ENCODE assay signal across 18 mouse cellular contexts in the genomic region with DNA sequence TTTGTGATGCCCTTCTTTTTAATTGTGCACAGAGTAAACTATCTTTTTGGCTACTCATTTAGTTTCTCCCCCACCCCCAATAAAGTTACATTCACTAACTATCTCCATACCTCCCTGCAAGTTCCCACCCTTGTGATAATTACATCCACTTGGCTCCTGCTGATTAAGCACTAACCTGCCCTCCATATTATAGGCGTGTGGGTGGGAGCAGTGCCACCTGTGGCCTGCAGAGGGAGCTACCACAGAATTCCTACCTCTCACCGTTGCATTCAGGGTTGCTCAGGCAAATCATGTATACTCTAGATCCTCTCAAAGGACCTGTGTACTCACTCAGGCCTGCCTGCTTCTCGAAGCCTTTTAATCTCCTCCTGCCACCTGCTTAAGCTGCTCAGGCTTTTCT. TPM values are rescaled to one million over a fixed set of nuclear protein-coding genes. Genes with fewer than 3 reads are reported as not detected.
A peak's percentile ranks its signal among the peaks of the same experiment; 100 is the strongest.
DNase-seq lines count a peak whose midpoint lies in the region; ATAC-seq and TF ChIP-seq lines count a peak whose summit lies in the region.
"Had no signal": no experiment of that assay in that cellular context is flagged by ENCODE, and none has a peak within 500 bp of the region (broad histone marks: within the 10 kb centered on the region; RNA-seq: fewer than 3 reads in every experiment).

No protein-coding gene starts in this region.

- 82% methylated on average over 3 of the region's 3 CpGs for WGBS in kidney, embryonic 16.5 days
- WGBS in stomach, postnatal 0 days: 76% methylated on average over 3 of the region's 3 CpGs

- H3K4me2 ChIP-seq in kidney, embryonic 16.5 days (replicated peaks; ENCODE audit: low read depth, low read length): no peak overlapping the region
- no peak overlapping the region for H3K4me2 ChIP-seq in stomach, postnatal 0 days (replicated peaks; ENCODE audit: low read depth)
- H3K4me2 ChIP-seq: forebrain, embryonic 15.5 days; heart, embryonic 13.5 days; hindbrain, embryonic 13.5 days; liver, embryonic 13.5 days had no signal

- H3K9me3 ChIP-seq in kidney, embryonic 16.5 days (ENCODE audit: low read length): 0 out of 2 replicates have a peak, but pooled peaks cover 6% of the 10 kb centered on the region
- no peaks in the 10 kb centered on the region for H3K9me3 ChIP-seq in stomach, postnatal 0 days (ENCODE audit: control insufficient read depth, low read length)
- H3K9me3 ChIP-seq: forebrain, embryonic 15.5 days; hindbrain, embryonic 13.5 days; liver, embryonic 13.5 days had no signal

- peak; percentile 43 for TF ChIP-seq CTCF in stomach, postnatal 0 days (IDR thresholded peaks at IDR 0.05; ENCODE audit: low read depth)
- TF ChIP-seq CTCF in gastrocnemius, adult 2 months (IDR thresholded peaks at IDR 0.05): no peak

- no peaks in the 10 kb centered on the region for H3K36me3 ChIP-seq in kidney, embryonic 16.5 days (ENCODE audit: insufficient read depth, low read length)
- H3K36me3 ChIP-seq in stomach, postnatal 0 days (ENCODE audit: control insufficient read depth, insufficient read depth, low read length): no peaks in the 10 kb centered on the region
- H3K36me3 ChIP-seq: forebrain, embryonic 15.5 days; heart, embryonic 13.5 days; hindbrain, embryonic 13.5 days; liver, embryonic 13.5 days had no signal

- TF ChIP-seq EP300 in stomach, postnatal 0 days (optimal IDR thresholded peaks at IDR 0.05): no peak

- H3K9ac ChIP-seq in kidney, embryonic 16.5 days (replicated peaks; ENCODE audit: low read length): no peak overlapping the region
- H3K9ac ChIP-seq in stomach, postnatal 0 days (ENCODE audit: low read length): no peak overlapping the region
- H3K9ac ChIP-seq: forebrain, embryonic 15.5 days; heart, embryonic 13.5 days; hindbrain, embryonic 13.5 days; liver, embryonic 13.5 days had no signal

- intact Hi-C loops in gastrocnemius, adult 2 months (cut with DNase I): no loop called here

- DNase-seq in kidney, postnatal 4 days: peak; percentile 13 to 27
- DNase-seq in thymus, postnatal 4 days: peak; percentile 26
- DNase-seq in thymus, postnatal 0 days (ENCODE audit: low spot score): no peak
- DNase-seq in c-Kit-positive CD71-positive TER-119-positive erythroid progenitor cells, embryonic 14.5 days (ENCODE audit: low spot score): peak; percentile 19
- DNase-seq in stomach, postnatal 0 days (ENCODE audit: low spot score): no peak
- DNase-seq in cerebellum, adult 11 months: no peak
- no peak for DNase-seq in gastrocnemius, adult 2 months
- DNase-seq: adrenal gland, adult 8-10 months; cerebellum, postnatal 25 days; gastrocnemius, postnatal 10 days; kidney, adult 18-20 months; liver, embryonic 13.5 days; thymus, adult 18-20 months had no signal

- no peak overlapping the region for H3K27ac ChIP-seq in kidney, embryonic 16.5 days (ENCODE audit: low read length)
- no peak overlapping the region for H3K27ac ChIP-seq in stomach, postnatal 0 days (replicated peaks)
- no peak overlapping the region for H3K27ac ChIP-seq in gastrocnemius, adult 2 months
- H3K27ac ChIP-seq: forebrain, embryonic 15.5 days; heart, embryonic 13.5 days; hindbrain, embryonic 13.5 days; liver, embryonic 13.5 days; macrophage had no signal

- ATAC-seq in kidney, embryonic 16.5 days (ENCODE audit: low FRiP score, low TSS enrichment): no peak
- no peak for ATAC-seq in stomach, postnatal 0 days (ENCODE audit: low FRiP score, low TSS enrichment)
- ATAC-seq: forebrain, embryonic 15.5 days had no signal

- H3K4me3 ChIP-seq in kidney, embryonic 16.5 days (ENCODE audit: low read length): no peak overlapping the region
- no peak overlapping the region for H3K4me3 ChIP-seq in stomach, postnatal 0 days (ENCODE audit: low read depth, low read length)
- H3K4me3 ChIP-seq in gastrocnemius, adult 2 months: no peak overlapping the region
- H3K4me3 ChIP-seq: forebrain, embryonic 15.5 days; heart, embryonic 13.5 days; hindbrain, embryonic 13.5 days; liver, embryonic 13.5 days had no signal

- H3K4me1 ChIP-seq in kidney, embryonic 16.5 days (ENCODE audit: insufficient read depth, low read length): no peaks in the 10 kb centered on the region
- no peaks in the 10 kb centered on the region for H3K4me1 ChIP-seq in stomach, postnatal 0 days (replicated peaks; ENCODE audit: control insufficient read depth, insufficient read depth)
- H3K4me1 ChIP-seq: forebrain, embryonic 15.5 days; heart, embryonic 13.5 days; hindbrain, embryonic 13.5 days; liver, embryonic 13.5 days had no signal

- H3K27me3 ChIP-seq in kidney, embryonic 16.5 days (ENCODE audit: insufficient read depth, low read length): no peaks in the 10 kb centered on the region
- H3K27me3 ChIP-seq in stomach, postnatal 0 days (ENCODE audit: control insufficient read depth, insufficient read depth, low read length): no peaks in the 10 kb centered on the region
- H3K27me3 ChIP-seq: forebrain, embryonic 15.5 days; heart, embryonic 13.5 days; hindbrain, embryonic 13.5 days; liver, embryonic 13.5 days had no signal

RNA-seq across cellular contexts. Expression of a gene that starts 56.1 kb away (rescaled TPM):
- polyA plus RNA-seq in kidney, embryonic 16.5 days (2015; fragmentation: Nextera tagmentation; extraction: Ambion mirVana): 29.3 and 29.7 TPM in 2 replicates
- 21.7 and 24.2 TPM in 2 replicates for polyA plus RNA-seq in thymus, postnatal 0 days (2015; fragmentation: Nextera tagmentation; extraction: Ambion mirVana)
- 13.2 and 13.4 TPM in 2 replicates for polyA plus RNA-seq in stomach, postnatal 0 days (2015; fragmentation: Nextera tagmentation; extraction: Ambion mirVana)
- 10 to 100 TPM; 13.0 to 19.5 TPM for total RNA-seq in gastrocnemius, adult 2 months (2021)

RNA-seq across cellular contexts. Expression of a gene that starts 56.2 kb away (rescaled TPM):
- polyA plus RNA-seq in kidney, embryonic 16.5 days (2015; fragmentation: Nextera tagmentation; extraction: Ambion mirVana): 18.7 and 19.2 TPM in 2 replicates
- polyA plus RNA-seq in thymus, postnatal 0 days (2015; fragmentation: Nextera tagmentation; extraction: Ambion mirVana): 10.2 and 11.5 TPM in 2 replicates
- 7.4 and 7.6 TPM in 2 replicates for polyA plus RNA-seq in stomach, postnatal 0 days (2015; fragmentation: Nextera tagmentation; extraction: Ambion mirVana)
- total RNA-seq in gastrocnemius, adult 2 months (2021): 10 to 100 TPM; 19.5 to 37.1 TPM

Comparison
In these comparisons a context has a peak if more than half of its experiments do, and no peak if none do; other contexts are left out.
1. DNase-seq: peak in kidney, postnatal 4 days (2 of 2), thymus, postnatal 4 days (single experiment) and c-Kit-positive CD71-positive TER-119-positive erythroid progenitor cells, embryonic 14.5 days (single experiment); none in thymus, postnatal 0 days (single experiment), stomach, postnatal 0 days (single experiment), cerebellum, adult 11 months (single experiment) and gastrocnemius, adult 2 months (single experiment).